Mouse (Mus musculus): ENCODE data around the gene Erp27. TPM values are rescaled to one million over a fixed set of nuclear protein-coding genes. Genes with fewer than 3 reads are reported as not detected.

Erp27 gene
- polyA plus RNA-seq, 1 experiment from 2014 or later: 0.34 TPM

DNA sequence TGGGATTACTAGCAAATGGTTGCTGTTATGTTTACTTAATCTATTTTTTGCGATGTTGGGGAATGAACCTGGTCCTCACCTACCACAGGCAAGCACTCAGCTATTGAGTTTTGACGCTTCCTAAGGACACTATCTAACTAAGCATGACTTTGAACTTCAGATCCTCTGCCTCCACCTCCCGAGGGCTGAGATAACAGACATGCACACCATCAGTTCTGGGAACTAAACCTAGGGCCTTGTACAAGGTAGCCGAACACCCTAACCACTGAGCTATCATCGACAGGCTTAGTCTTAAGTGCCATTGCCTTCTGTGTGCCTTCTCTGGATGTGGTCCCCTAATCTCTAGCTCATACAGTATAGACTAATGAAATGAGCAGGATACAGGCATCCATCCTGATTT lies 56.6 kb downstream of the Erp27 start:
- no peak overlapping the region for H3K27ac ChIP-seq (ENCODE audit: low read length)
- WGBS: 88% methylated on average over 5 of the region's 5 CpGs
- no peak overlapping the region for H3K9ac ChIP-seq (replicated peaks; ENCODE audit: low read depth, low read length)
- H3K4me3 ChIP-seq (replicated peaks; ENCODE audit: low read length): no peak overlapping the region
- ATAC-seq: no peak
- no peaks in the 10 kb centered on the region for H3K4me1 ChIP-seq (replicated peaks; ENCODE audit: control insufficient read depth, insufficient read depth, low read length)
- no peak overlapping the region for H3K4me2 ChIP-seq (ENCODE audit: low read length)
- H3K36me3 ChIP-seq (ENCODE audit: control insufficient read depth, insufficient read depth): no peaks in the 10 kb centered on the region
- no peaks in the 10 kb centered on the region for H3K9me3 ChIP-seq (ENCODE audit: control insufficient read depth, low read length)
- no peaks in the 10 kb centered on the region for H3K27me3 ChIP-seq (replicated peaks; ENCODE audit: control insufficient read depth, insufficient read depth, low read length)

GRCm38 (mm10) chr6:136861020-136861419 lies 61.0 kb downstream of the Erp27 start:
- Histone ChIP-seq H3K9me3 (ENCODE audit: control insufficient read depth, low read length) (no peaks in the 10 kb centered on the region), H3K4me3 (replicated peaks; ENCODE audit: low read length) (no peak overlapping the region), H3K4me1 (replicated peaks; ENCODE audit: control insufficient read depth, insufficient read depth, low read length) (no peaks in the 10 kb centered on the region), H3K27me3 (replicated peaks; ENCODE audit: control insufficient read depth, insufficient read depth, low read length) (no peaks in the 10 kb centered on the region), H3K9ac (replicated peaks; ENCODE audit: low read depth, low read length) (no peak overlapping the region), H3K27ac (ENCODE audit: low read length) (no peak overlapping the region), H3K4me2 (ENCODE audit: low read length) (no peak overlapping the region), H3K36me3 (ENCODE audit: control insufficient read depth, insufficient read depth) (no peaks in the 10 kb centered on the region)
- ATAC-seq: peak; percentile 57; the same call in 1 of the 2 replicates
- WGBS: 52% methylated on average over 9 of the region's 9 CpGs

GRCm38 (mm10) chr6:136858420-136858819 lies 63.6 kb downstream of the Erp27 start:
- no peak overlapping the region for H3K9ac ChIP-seq (replicated peaks; ENCODE audit: low read depth, low read length)
- H3K4me1 ChIP-seq (replicated peaks; ENCODE audit: control insufficient read depth, insufficient read depth, low read length): no peaks in the 10 kb centered on the region
- WGBS: 83% methylated on average over 8 of the region's 8 CpGs
- H3K36me3 ChIP-seq (ENCODE audit: control insufficient read depth, insufficient read depth): no peaks in the 10 kb centered on the region
- H3K4me3 ChIP-seq (replicated peaks; ENCODE audit: low read length): no peak overlapping the region
- no peaks in the 10 kb centered on the region for H3K9me3 ChIP-seq (ENCODE audit: control insufficient read depth, low read length)
- no peak for ATAC-seq
- no peak overlapping the region for H3K4me2 ChIP-seq (ENCODE audit: low read length)
- no peaks in the 10 kb centered on the region for H3K27me3 ChIP-seq (replicated peaks; ENCODE audit: control insufficient read depth, insufficient read depth, low read length)
- H3K27ac ChIP-seq (ENCODE audit: low read length): no peak overlapping the region

- no peaks in the 10 kb centered on the region for H3K27me3 ChIP-seq (replicated peaks; ENCODE audit: control insufficient read depth, insufficient read depth, low read length)
- WGBS: 67% methylated on average over 11 of the region's 11 CpGs
- ATAC-seq: no peak
- no peak overlapping the region for H3K27ac ChIP-seq (ENCODE audit: low read length)
- no peaks in the 10 kb centered on the region for H3K9me3 ChIP-seq (ENCODE audit: control insufficient read depth, low read length)
- H3K36me3 ChIP-seq (ENCODE audit: control insufficient read depth, insufficient read depth): no peaks in the 10 kb centered on the region
- no peak overlapping the region for H3K9ac ChIP-seq (replicated peaks; ENCODE audit: low read depth, low read length)
- no peak overlapping the region for H3K4me3 ChIP-seq (replicated peaks; ENCODE audit: low read length)
- no peak overlapping the region for H3K4me2 ChIP-seq (ENCODE audit: low read length)
- H3K4me1 ChIP-seq (replicated peaks; ENCODE audit: control insufficient read depth, insufficient read depth, low read length): no peaks in the 10 kb centered on the region
Observed at GRCm38 (mm10) chr6:136857873-136858260, 64.1 kb downstream of the Erp27 start.

Other genes starting within 250 kb of the Erp27 start
- gene Gucy2c, start 140.4 kb downstream of the Erp27 start, polyA plus RNA-seq (2015; fragmentation: Nextera tagmentation; extraction: Ambion mirVana): 0.15 TPM in 1 of 2 replicates, not detected in the other
- gene Hist4h4, start 117.8 kb downstream of the Erp27 start, polyA plus RNA-seq (2015; fragmentation: Nextera tagmentation; extraction: Ambion mirVana): 0.62 and 0.81 TPM in 2 replicates
- 107 and 113 TPM in 2 replicates for gene H2afj, start 113.9 kb downstream of the Erp27 start, polyA plus RNA-seq (2015; fragmentation: Nextera tagmentation; extraction: Ambion mirVana)
- 1.0 and 1.4 TPM in 2 replicates for gene BC049715, start 94.6 kb downstream of the Erp27 start, polyA plus RNA-seq (2015; fragmentation: Nextera tagmentation; extraction: Ambion mirVana)
- 79.2 and 82.3 TPM in 2 replicates for gene Wbp11, start 93.9 kb downstream of the Erp27 start, polyA plus RNA-seq (2015; fragmentation: Nextera tagmentation; extraction: Ambion mirVana)
- 0.54 and 0.91 TPM in 2 replicates for gene Smco3, start 86.7 kb downstream of the Erp27 start, polyA plus RNA-seq (2015; fragmentation: Nextera tagmentation; extraction: Ambion mirVana)
- 0.08 and 0.09 TPM in 2 replicates for gene Art4, start 64.4 kb downstream of the Erp27 start, polyA plus RNA-seq (2015; fragmentation: Nextera tagmentation; extraction: Ambion mirVana)
- 8.2 and 22.7 TPM in 2 replicates for gene Mgp, start 46.4 kb downstream of the Erp27 start, polyA plus RNA-seq (2015; fragmentation: Nextera tagmentation; extraction: Ambion mirVana)
- gene Pde6h, start 1.7 kb upstream of the Erp27 start, polyA plus RNA-seq (2015; fragmentation: Nextera tagmentation; extraction: Ambion mirVana): not detected in 2 replicates
- gene Arhgdib, start 19.7 kb upstream of the Erp27 start, polyA plus RNA-seq (2015; fragmentation: Nextera tagmentation; extraction: Ambion mirVana): 18.5 and 20.6 TPM in 2 replicates
- 6.9 and 7.2 TPM in 2 replicates for gene Rerg, start 248.3 kb upstream of the Erp27 start, polyA plus RNA-seq (2015; fragmentation: Nextera tagmentation; extraction: Ambion mirVana)